Mouse (Mus musculus) heart, adult 2 months (tissue): ENCODE data around the gene Ccnb1. TPM values are rescaled to one million over a fixed set of nuclear protein-coding genes. Genes with fewer than 3 reads are reported as not detected.
A peak's percentile ranks its signal among the peaks of the same experiment; 100 is the strongest.
"Not testable (repeated sequence)": the region's sequence is repeated elsewhere in the genome, so short reads cannot be mapped to it uniquely, and the experiment has no call there.

Experiments
- DNase-seq, 2 experiments: peaks; one replicate each; pipeline ENCODE4 v3.0.0; 2021
- H3K27ac ChIP-seq: fragments of 200-600 bp; 2 replicates; pipeline ENCODE4 v1.8.1; 2022
- H3K27me3 ChIP-seq: fragments of 200-500 bp; 2 replicates; pipeline ENCODE4 v1.6.1; 2012; ENCODE audit warnings: mild to moderate bottlenecking, low read length, inconsistent platforms, mixed read lengths; ENCODE audit not compliant: control insufficient read depth, insufficient read depth
- H3K36me3 ChIP-seq: fragments of 200-500 bp; 2 replicates; pipeline ENCODE4 v1.6.1; 2012; ENCODE audit warnings: low read length, inconsistent platforms; ENCODE audit not compliant: control insufficient read depth, insufficient read depth
- H3K4me1 ChIP-seq: fragments of 200-500 bp; 2 replicates; pipeline ENCODE4 v1.6.1; 2011; ENCODE audit warnings: low read length; ENCODE audit not compliant: control insufficient read depth, insufficient read depth
- H3K4me3 ChIP-seq: fragments of 200-600 bp; 2 replicates; pipeline ENCODE4 v1.8.1; 2022
- H3K79me2 ChIP-seq: fragments of 200-500 bp; replicated peaks from 2 replicates; pipeline ENCODE4 v1.6.1; 2012; ENCODE audit warnings: mild to moderate bottlenecking, inconsistent platforms, low read length, moderate library complexity, mixed read lengths; ENCODE audit not compliant: control insufficient read depth, insufficient read depth
- H3K9ac ChIP-seq: fragments of 200-500 bp; 2 replicates; pipeline ENCODE4 v1.6.1; 2012; ENCODE audit warnings: low read depth, mild to moderate bottlenecking, control low read depth, inconsistent platforms, low read length, mixed read lengths
- CTCF ChIP-seq: fragments of 200-600 bp; IDR thresholded peaks from 2 replicates; pipeline ENCODE4 v1.8.1; 2022; ENCODE audit warnings: antibody characterized with exemption, mild to moderate bottlenecking, moderate library complexity
- EP300 ChIP-seq: fragments of 200-500 bp; IDR thresholded peaks from 2 replicates; pipeline ENCODE4 v1.6.1; 2011; ENCODE audit warnings: low read depth, low read length, control low read depth; ENCODE audit not compliant: insufficient read depth
- POLR2A ChIP-seq: fragments of 200-500 bp; IDR thresholded peaks from 2 replicates; pipeline ENCODE4 v1.6.1; 2011; ENCODE audit warnings: mild to moderate bottlenecking, low read depth, low read length, control low read depth; ENCODE audit not compliant: insufficient read depth
- WGBS: fragments of 180-500 bp; shearing (Covaris S2); methylation state at CpG from one replicate; pipeline ENCODE4 v1.1.7; 2018; 5-methylcytosine and 5-hydroxymethylcytosine counted together
- intact Hi-C: fragments of 180-260 bp; cut with DNase I; formaldehyde crosslinking; loops from one replicate; pipeline ENCODE4 v1.15.1; 2025
- polyA plus RNA-seq: library from polyadenylated mRNA; depleted of rRNA; stranded (reverse); fragments of >200 nt; gene quantifications from 2 replicates; pipeline ENCODE4 v1.2.3, GENCODE M21; 2012
- total RNA-seq, 2 experiments: library from RNA; stranded (reverse); gene quantifications; 2 replicates each; pipeline ENCODE4 v1.2.3; 2021

Ccnb1 gene
- total and polyA plus RNA-seq, 3 experiments: 0.21 to 0.41 (median 0.35) TPM

DNA sequence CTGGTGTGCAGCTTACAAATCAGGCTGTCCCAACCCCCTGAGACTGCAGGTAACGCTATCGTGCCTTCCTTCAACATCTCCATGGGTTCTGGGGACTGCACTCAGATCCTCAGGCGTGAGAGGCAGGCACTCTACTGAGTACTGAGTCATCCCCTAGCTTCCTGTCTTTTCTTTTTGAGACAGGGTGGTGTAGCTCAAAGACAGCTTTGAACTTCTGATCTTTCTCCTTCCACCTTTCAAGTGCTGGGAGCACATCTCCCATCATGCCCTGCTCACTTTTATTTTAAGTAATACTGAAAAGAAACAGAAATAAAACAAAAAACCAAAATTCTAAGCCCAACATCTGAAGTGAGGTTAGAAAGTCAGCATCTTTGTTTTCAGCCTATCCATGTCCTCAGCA is 19.4 kb upstream of the Ccnb1 start:
- intact Hi-C loops: no loop called here
- Histone ChIP-seq H3K9ac (no peak overlapping the region), H3K79me2 (no peaks in the 10 kb centered on the region), H3K27me3 (no peaks in the 10 kb centered on the region), H3K4me1 (no peaks in the 10 kb centered on the region), H3K4me3 (no peak overlapping the region), H3K36me3 (no peaks in the 10 kb centered on the region; the same call in none of the 2 replicates), H3K27ac (no peak overlapping the region)
- DNase-seq: no peak
- TF ChIP-seq EP300 (no peak), POLR2A (no peak), CTCF (no peak)
- WGBS: 90% methylated on average over 3 of the region's 3 CpGs

DNA sequence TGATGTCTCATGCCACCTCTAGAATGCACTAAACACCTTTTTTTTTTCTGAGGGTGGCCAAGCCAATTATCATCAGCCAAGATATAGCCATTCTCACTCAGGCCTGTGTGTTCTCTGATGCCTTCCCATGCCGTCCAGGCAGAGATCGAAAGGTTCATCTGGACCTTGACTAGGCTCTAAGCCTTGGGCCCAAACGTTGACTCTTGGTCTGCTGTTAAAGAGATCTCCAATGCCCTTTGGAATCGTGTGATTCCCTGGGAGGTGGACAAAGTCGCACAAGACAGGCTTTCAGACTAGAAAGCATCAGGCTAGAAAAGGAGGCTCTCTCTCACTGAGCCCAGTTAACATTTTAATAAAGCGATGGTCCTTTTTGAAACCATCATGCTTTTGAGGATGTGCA is 10.8 kb upstream of the Ccnb1 start:
- H3K4me1 ChIP-seq: no peaks in the 10 kb centered on the region
- no peak overlapping the region for H3K9ac ChIP-seq
- TF ChIP-seq POLR2A (no peak), EP300 (no peak)
- no peaks in the 10 kb centered on the region for H3K27me3 ChIP-seq
- DNase-seq: no peak
- no peak overlapping the region for H3K4me3 ChIP-seq
- no peak overlapping the region for H3K27ac ChIP-seq
- H3K79me2 ChIP-seq: no peaks in the 10 kb centered on the region
- intact Hi-C loops: no loop called here
- 89% methylated on average over 6 of the region's 6 CpGs for WGBS
- no peaks in the 10 kb centered on the region for H3K36me3 ChIP-seq

- Histone ChIP-seq H3K27me3 (no peaks in the 10 kb centered on the region), H3K27ac (no peak overlapping the region), H3K9ac (no peak overlapping the region), H3K4me1 (no peaks in the 10 kb centered on the region; the same call in 1 of the 2 replicates), H3K79me2 (no peaks in the 10 kb centered on the region), H3K36me3 (no peaks in the 10 kb centered on the region), H3K4me3 (no peak overlapping the region)
- intact Hi-C loops: no loop called here
- WGBS: 89% methylated on average over 3 of the region's 3 CpGs
- TF ChIP-seq CTCF (no peak), EP300 (no peak), POLR2A (no peak)
- DNase-seq: no peak
Observed at GRCm38 (mm10) chr13:100789083-100789482, 2.7 kb upstream of the Ccnb1 start.

- H3K4me3 ChIP-seq, H3K4me1 ChIP-seq, H3K9ac ChIP-seq, H3K27ac ChIP-seq, H3K79me2 ChIP-seq, H3K36me3 ChIP-seq, DNase-seq, H3K27me3 ChIP-seq, intact Hi-C loops: not testable (repeated sequence)
- 92% methylated on average over 10 of the region's 14 CpGs for WGBS
Observed at GRCm38 (mm10) chr13:100788057-100788456, 1.7 kb upstream of the Ccnb1 start.

- no peaks in the 10 kb centered on the region for H3K79me2 ChIP-seq
- no peaks in the 10 kb centered on the region; the same call in 1 of the 2 replicates for H3K4me1 ChIP-seq
- intact Hi-C loops: loop anchor here (2.0 kb wide), 1 partner anchor 43 kb away; the partner anchor contains the start of gene Mrps36
- no peak overlapping the region for H3K4me3 ChIP-seq
- no peaks in the 10 kb centered on the region for H3K36me3 ChIP-seq
- TF ChIP-seq POLR2A (no peak), EP300 (no peak), CTCF (no peak)
- H3K27ac ChIP-seq: no peak overlapping the region
- DNase-seq: no peak
- no peak overlapping the region for H3K9ac ChIP-seq
- no peaks in the 10 kb centered on the region for H3K27me3 ChIP-seq
- WGBS: 91% methylated on average over 6 of the region's 6 CpGs
Observed at GRCm38 (mm10) chr13:100787316-100788010, 1.1 kb upstream of the Ccnb1 start.

- no peaks in the 10 kb centered on the region for H3K36me3 ChIP-seq
- no peaks in the 10 kb centered on the region for H3K27me3 ChIP-seq
- under 1% methylated on average over 30 of the region's 30 CpGs for WGBS
- no peaks in the 10 kb centered on the region for H3K79me2 ChIP-seq
- no peak for DNase-seq
- no peaks in the 10 kb centered on the region; the same call in 1 of the 2 replicates for H3K4me1 ChIP-seq
- no peak overlapping the region for H3K9ac ChIP-seq
- TF ChIP-seq CTCF: no peak
- TF ChIP-seq POLR2A: no peak
- TF ChIP-seq EP300: no peak
- H3K4me3 ChIP-seq: peak overlapping the region; percentile 59
- H3K27ac ChIP-seq: no peak overlapping the region
- intact Hi-C loops: loop anchor here (1.0 to 2.0 kb wide), 2 partner anchors 41 to 47 kb away; partner anchors contain the start of genes Mrps36 and Slc30a5
Observed at GRCm38 (mm10) chr13:100785806-100786413, 460 bp downstream of the Ccnb1 start.
